In genomic region chr11:85482737-85483467, GRCm38 (mm10) we compare ENCODE assay signal across 9 mouse cellular contexts.
DNase-seq lines count a peak whose midpoint lies in the region; ATAC-seq and TF ChIP-seq lines count a peak whose summit lies in the region.
"Had no signal": no experiment of that assay in that cellular context is flagged by ENCODE, and none has a peak within 500 bp of the region (broad histone marks: within the 10 kb centered on the region; RNA-seq: fewer than 3 reads in every experiment).

No protein-coding gene starts in this region.

- H3K4me1 ChIP-seq in hindbrain, postnatal 0 days (ENCODE audit: insufficient read depth, low read length) = no peaks in the 10 kb centered on the region
- no peaks in the 10 kb centered on the region for H3K4me1 ChIP-seq in hindbrain, embryonic 16.5 days (ENCODE audit: control insufficient read depth, insufficient read depth, low read depth, low read length)
- no peaks in the 10 kb centered on the region for H3K4me1 ChIP-seq in CH12.LX (ENCODE audit: control insufficient read depth in 1 of 2, insufficient read depth in 2 of 2)
- H3K4me1 ChIP-seq in liver, postnatal 0 days (ENCODE audit: insufficient read depth) = no peaks in the 10 kb centered on the region
- H3K4me1 ChIP-seq: limb, embryonic 13.5 days had no signal

- peak; percentile 38 for TF ChIP-seq CTCF in hindbrain, postnatal 0 days (IDR thresholded peaks at IDR 0.05; ENCODE audit: low read depth)
- peak; percentile 62 to 66; a peak in 3 of 4 replicates for TF ChIP-seq CTCF in CH12.LX (conservative IDR thresholded peaks at IDR 0.05 in 1 of 2, IDR thresholded peaks at IDR 0.05 in 1 of 2; ENCODE audit: low read depth in 2 of 2, low read length in 2 of 2)
- peak; percentile 61 for TF ChIP-seq CTCF in liver, postnatal 0 days (IDR thresholded peaks at IDR 0.05; ENCODE audit: low read depth)

- no peaks in the 10 kb centered on the region for H3K27me3 ChIP-seq in hindbrain, postnatal 0 days (ENCODE audit: insufficient read depth, low read length)
- H3K27me3 ChIP-seq in hindbrain, embryonic 16.5 days (replicated peaks; ENCODE audit: control insufficient read depth, insufficient read depth, low read length) = no peaks in the 10 kb centered on the region
- H3K27me3 ChIP-seq in CH12.LX (replicated peaks) = no peaks in the 10 kb centered on the region
- no peaks in the 10 kb centered on the region for H3K27me3 ChIP-seq in liver, postnatal 0 days (ENCODE audit: insufficient read depth, low read length)
- H3K27me3 ChIP-seq: limb, embryonic 13.5 days had no signal

- no peaks in the 10 kb centered on the region for H3K36me3 ChIP-seq in hindbrain, postnatal 0 days (ENCODE audit: insufficient read depth, low read length)
- no peaks in the 10 kb centered on the region for H3K36me3 ChIP-seq in hindbrain, embryonic 16.5 days (ENCODE audit: control insufficient read depth, insufficient read depth, low read length)
- H3K36me3 ChIP-seq in CH12.LX (replicated peaks in 1 of 2; ENCODE audit: control insufficient read depth in 1 of 2, insufficient read depth in 1 of 2, low read length in 1 of 2) = peaks cover 0 to 1% of the 10 kb centered on the region in 2 experiments
- no peaks in the 10 kb centered on the region for H3K36me3 ChIP-seq in liver, postnatal 0 days (replicated peaks; ENCODE audit: insufficient read depth, low read length)

- ATAC-seq in hindbrain, postnatal 0 days = no peak
- ATAC-seq in hindbrain, embryonic 16.5 days = no peak
- no peak for ATAC-seq in liver, postnatal 0 days

- H3K4me2 ChIP-seq in hindbrain, postnatal 0 days (ENCODE audit: low read depth, low read length) = no peak overlapping the region
- no peak overlapping the region for H3K4me2 ChIP-seq in hindbrain, embryonic 16.5 days (ENCODE audit: low read length)
- no peak overlapping the region for H3K4me2 ChIP-seq in CH12.LX (ENCODE audit: insufficient read depth, low read depth, poor library complexity, severe bottlenecking)
- no peak overlapping the region for H3K4me2 ChIP-seq in liver, postnatal 0 days (ENCODE audit: low read depth, low read length)
- H3K4me2 ChIP-seq: limb, embryonic 13.5 days had no signal

- no peak overlapping the region for H3K9ac ChIP-seq in hindbrain, postnatal 0 days (replicated peaks; ENCODE audit: low read length)
- H3K9ac ChIP-seq in hindbrain, embryonic 16.5 days (ENCODE audit: low read depth, low read length) = no peak overlapping the region
- no peak overlapping the region for H3K9ac ChIP-seq in CH12.LX (ENCODE audit: insufficient read depth, low read depth)
- no peak overlapping the region for H3K9ac ChIP-seq in liver, postnatal 0 days (replicated peaks)
- H3K9ac ChIP-seq: limb, embryonic 13.5 days had no signal

- TF ChIP-seq RAD21 in CH12.LX (IDR thresholded peaks at IDR 0.05; ENCODE audit: low read depth, low read length) = peak; percentile 48

- H3K79me2 ChIP-seq in CH12.LX (replicated peaks; ENCODE audit: control insufficient read depth, extremely low read depth, insufficient read depth, poor library complexity, severe bottlenecking) = no peaks in the 10 kb centered on the region

- H3K9me3 ChIP-seq in hindbrain, postnatal 0 days (ENCODE audit: low read length) = no peaks in the 10 kb centered on the region
- no peaks in the 10 kb centered on the region for H3K9me3 ChIP-seq in hindbrain, embryonic 16.5 days (ENCODE audit: control insufficient read depth, low read length)
- no peaks in the 10 kb centered on the region for H3K9me3 ChIP-seq in CH12.LX (replicated peaks; ENCODE audit: low read length)
- H3K9me3 ChIP-seq in liver, postnatal 0 days (ENCODE audit: low read length) = no peaks in the 10 kb centered on the region
- H3K9me3 ChIP-seq: limb, embryonic 13.5 days had no signal

- no peak for TF ChIP-seq EP300 in CH12.LX (IDR thresholded peaks at IDR 0.05; ENCODE audit: low read length)
- no peak for TF ChIP-seq EP300 in liver, postnatal 0 days (IDR thresholded peaks at IDR 0.05; ENCODE audit: low read depth)

- no peak for TF ChIP-seq POLR2A in CH12.LX (IDR thresholded peaks at IDR 0.05; ENCODE audit: low read depth, low read length)

- WGBS in hindbrain, postnatal 0 days = 68% methylated on average over 6 of the region's 6 CpGs
- 75% methylated on average over 6 of the region's 6 CpGs for WGBS in hindbrain, embryonic 16.5 days
- WGBS in liver, postnatal 0 days (ENCODE audit: insufficient replicate concordance) = 68% methylated on average over 6 of the region's 6 CpGs

- no peak overlapping the region for H3K27ac ChIP-seq in hindbrain, postnatal 0 days
- no peak overlapping the region for H3K27ac ChIP-seq in hindbrain, embryonic 16.5 days (ENCODE audit: low read depth, low read length)
- H3K27ac ChIP-seq in CH12.LX (ENCODE audit: insufficient read depth, low read depth) = no peak overlapping the region
- no peak overlapping the region for H3K27ac ChIP-seq in liver, postnatal 0 days (ENCODE audit: low read depth)
- H3K27ac ChIP-seq: limb, embryonic 13.5 days had no signal

- H3K4me3 ChIP-seq in hindbrain, postnatal 0 days (ENCODE audit: low read length) = no peak overlapping the region
- H3K4me3 ChIP-seq in hindbrain, embryonic 16.5 days (ENCODE audit: low read length) = no peak overlapping the region
- H3K4me3 ChIP-seq in CH12.LX (replicated peaks in 1 of 3; ENCODE audit: low read depth in 2 of 3, low read length in 2 of 3, poor library complexity in 1 of 3) = no peak overlapping the region
- no peak overlapping the region for H3K4me3 ChIP-seq in liver, postnatal 0 days (ENCODE audit: low read depth, low read length)
- H3K4me3 ChIP-seq: limb, embryonic 13.5 days had no signal

- dilution Hi-C loops in CH12.LX (cut with MboI; ENCODE audit: extremely low pct_ligation_motif_present, extremely low pct_unique_long_range_greater_than_20kb, low sequenced_read_pairs) = no loop called here

- no peak for DNase-seq in hindbrain, postnatal 0 days (ENCODE audit: low spot score)
- DNase-seq in CH12.LX (ENCODE audit: extremely low read depth) = peak; percentile 39
- peak; percentile 39 for DNase-seq in WW6 (ENCODE audit: low read depth, low spot score)
- DNase-seq in liver, postnatal 0 days = peak; percentile 34
- no peak for DNase-seq in urinary bladder, adult 18-20 months (ENCODE audit: low spot score in 2 of 2)
- DNase-seq in left cerebral cortex, adult 9 months (ENCODE audit: low spot score in 2 of 2) = no peak
- DNase-seq in frontal cortex, adult 2 months (ENCODE audit: extremely low spot score in 1 of 2, low spot score in 1 of 2) = no peak

- in situ Hi-C loops in CH12.LX (cut with MboI; ENCODE audit: low pct_ligation_motif_present, low pct_unique_long_range_greater_than_20kb, low sequenced_read_pairs) = no loop called here

TF ChIP-seq in CH12.LX, 34 proteins besides CTCF, POLR2A, EP300 and RAD21:
- TF ChIP-seq MYC (IDR thresholded peaks at IDR 0.05; ENCODE audit: low read depth, low read length) = peak; percentile 69
- TF ChIP-seq SMC3 (IDR thresholded peaks at IDR 0.05; ENCODE audit: low read depth, low read length) = peak; percentile 69
- TF ChIP-seq ZC3H11A (IDR thresholded peaks at IDR 0.05; ENCODE audit: low read depth, low read length) = no peak
- peak; percentile 53; the same call in 1 of the 2 replicates for TF ChIP-seq MAX (IDR thresholded peaks at IDR 0.05; ENCODE audit: low read length)

Comparison
In these comparisons a context has a peak if more than half of its experiments do, and no peak if none do; other contexts are left out.
1. DNase-seq: peak in CH12.LX (single experiment), WW6 (single experiment) and liver, postnatal 0 days (single experiment); none in hindbrain, postnatal 0 days (single experiment), urinary bladder, adult 18-20 months (0 of 2), left cerebral cortex, adult 9 months (0 of 2) and frontal cortex, adult 2 months (0 of 2).
2. Peak in every context shown above with its lines, with median percentiles within 50 percentile points of each other: CTCF ChIP-seq.